Mouse (Mus musculus): Measurements from ENCODE around the gene Cyp2f2. TPM values are rescaled to one million over a fixed set of nuclear protein-coding genes. Genes with fewer than 3 reads are reported as not detected.

Cyp2f2 gene
- total and polyA plus RNA-seq, 3 experiments = 0.60 to 220 (median 0.93) TPM

GRCm38 (mm10) chr7:27166229-27166613, 46.5 kb downstream of the Cyp2f2 start:
- Histone ChIP-seq H3K4me3 (peak overlapping the region; percentile 72), H3K4me1 (ENCODE audit: control insufficient read depth, insufficient read depth, low read length) (peaks cover 28% of the 10 kb centered on the region), H3K27me3 (ENCODE audit: control insufficient read depth, insufficient read depth, low read length) (no peaks in the 10 kb centered on the region), H3K36me3 (ENCODE audit: control insufficient read depth, insufficient read depth, low read length) (peaks cover 4% of the 10 kb centered on the region; the same call in 1 of the 2 replicates), H3K79me2 (replicated peaks; ENCODE audit: control insufficient read depth, insufficient read depth, low read length) (peaks cover 8% of the 10 kb centered on the region), H3K27ac (peak overlapping the region; percentile 95), H3K9ac (ENCODE audit: low read depth, low read length) (peak overlapping the region; percentile 81)
- DNase-seq = peak; percentile 92 to 94
- 0% methylated on average over 23 of the region's 43 CpGs for WGBS
- intact Hi-C loops (cut with DNase I) = loop anchor here (2.0 to 10.0 kb wide), 2 partner anchors 29 to 309 kb away; partner anchors contain the start of genes BC024978 and Sertad3
- TF ChIP-seq POLR2A (IDR thresholded peaks at IDR 0.05; ENCODE audit: insufficient read depth, low read depth, low read length) (peak; percentile 80), CTCF (IDR thresholded peaks at IDR 0.05) (no peak), EP300 (IDR thresholded peaks at IDR 0.05; ENCODE audit: insufficient read depth, low read depth, low read length) (0 out of 2 replicates have a peak, but pooled peaks have one; percentile 65)

GRCm38 (mm10) chr7:27166614-27167474, 47.1 kb downstream of the Cyp2f2 start, which contains the start of gene Egln2:
Egln2 (minus strand) TSS chr7:27166802.
- DNase-seq = peak; percentile 95 to 97
- intact Hi-C loops (cut with DNase I) = loop anchor here (2.0 to 10.0 kb wide), 2 partner anchors 28 to 308 kb away; partner anchors contain the start of genes BC024978 and Sertad3

GRCm38 (mm10) chr7:27167475-27168094, 47.9 kb downstream of the Cyp2f2 start:
- Histone ChIP-seq H3K4me1 (ENCODE audit: control insufficient read depth, insufficient read depth, low read length) (peaks cover 23% of the 10 kb centered on the region), H3K4me3 (peak overlapping the region; percentile 72)

More at GRCm38 (mm10) chr7:27166614-27167474, 47.1 kb downstream of the Cyp2f2 start, which contains the start of gene Egln2:
- WGBS = under 1% methylated on average over 53 of the region's 61 CpGs
- Histone ChIP-seq H3K9ac (ENCODE audit: low read depth, low read length) (peak within 1 kb of the TSS; percentile 81), H3K27me3 (ENCODE audit: control insufficient read depth, insufficient read depth, low read length) (no peaks in the 10 kb centered on the region), H3K79me2 (replicated peaks; ENCODE audit: control insufficient read depth, insufficient read depth, low read length) (peaks cover 8% of the 10 kb centered on the region), H3K4me1 (ENCODE audit: control insufficient read depth, insufficient read depth, low read length) (peaks cover 24% of the 10 kb centered on the region), H3K36me3 (ENCODE audit: control insufficient read depth, insufficient read depth, low read length) (peaks cover 4% of the 10 kb centered on the region; the same call in 1 of the 2 replicates), H3K27ac (peak within 1 kb of the TSS; percentile 95), H3K4me3 (peak within 1 kb of the TSS; percentile 72)
- TF ChIP-seq EP300 (IDR thresholded peaks at IDR 0.05; ENCODE audit: insufficient read depth, low read depth, low read length) (0 out of 2 replicates have a peak, but pooled peaks have one; percentile 59), CTCF (IDR thresholded peaks at IDR 0.05) (no peak), POLR2A (IDR thresholded peaks at IDR 0.05; ENCODE audit: insufficient read depth, low read depth, low read length) (peak; percentile 86)

DNA sequence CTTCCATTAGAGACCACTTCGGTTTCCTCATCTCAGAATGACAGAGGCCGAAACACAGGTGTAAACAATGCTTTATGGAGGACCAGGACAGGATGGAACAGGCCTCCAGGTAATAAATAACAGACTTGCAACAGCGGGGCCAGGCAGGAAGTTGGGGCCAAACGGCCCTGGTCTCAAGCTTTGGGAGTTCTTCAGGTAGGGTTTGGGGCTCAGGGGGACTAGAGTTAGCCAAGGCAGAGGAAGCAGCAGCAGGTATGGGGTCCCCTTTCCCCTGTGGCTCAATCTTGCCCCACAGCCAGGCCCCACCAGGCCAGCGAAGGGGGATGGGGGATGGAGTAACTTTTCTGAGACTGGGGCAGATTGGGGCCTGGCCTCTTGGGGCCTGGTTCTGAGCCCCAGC, 48.7 kb downstream of the Cyp2f2 start:
- WGBS = 94% methylated on average over 5 of the region's 5 CpGs
- no peak for DNase-seq
- Histone ChIP-seq H3K27ac (no peak overlapping the region), H3K27me3 (ENCODE audit: control insufficient read depth, insufficient read depth, low read length) (no peaks in the 10 kb centered on the region), H3K4me1 (ENCODE audit: control insufficient read depth, insufficient read depth, low read length) (peaks cover 15% of the 10 kb centered on the region), H3K79me2 (replicated peaks; ENCODE audit: control insufficient read depth, insufficient read depth, low read length) (peaks cover 8% of the 10 kb centered on the region), H3K36me3 (ENCODE audit: control insufficient read depth, insufficient read depth, low read length) (peaks cover 2% of the 10 kb centered on the region; the same call in 1 of the 2 replicates), H3K4me3 (no peak overlapping the region), H3K9ac (ENCODE audit: low read depth, low read length) (no peak overlapping the region)
- TF ChIP-seq CTCF (IDR thresholded peaks at IDR 0.05) = no peak
- TF ChIP-seq EP300 (IDR thresholded peaks at IDR 0.05; ENCODE audit: insufficient read depth, low read depth, low read length) = no peak
- no peak for TF ChIP-seq POLR2A (IDR thresholded peaks at IDR 0.05; ENCODE audit: insufficient read depth, low read depth, low read length)
- intact Hi-C loops (cut with DNase I) = loop anchor here (10.0 kb wide), 1 partner anchor 306 kb away; the partner anchor contains the start of gene Sertad3

More at GRCm38 (mm10) chr7:27167475-27168094, 47.9 kb downstream of the Cyp2f2 start:
- WGBS = 70% methylated on average over 11 of the region's 11 CpGs
- H3K27me3 ChIP-seq (ENCODE audit: control insufficient read depth, insufficient read depth, low read length) = no peaks in the 10 kb centered on the region
- TF ChIP-seq CTCF (IDR thresholded peaks at IDR 0.05) (no peak), POLR2A (IDR thresholded peaks at IDR 0.05; ENCODE audit: insufficient read depth, low read depth, low read length) (no peak), EP300 (IDR thresholded peaks at IDR 0.05; ENCODE audit: insufficient read depth, low read depth, low read length) (no peak)
- peak overlapping the region; percentile 65 for H3K9ac ChIP-seq (ENCODE audit: low read depth, low read length)
- intact Hi-C loops (cut with DNase I) = loop anchor here (2.0 to 10.0 kb wide), 2 partner anchors 27 to 307 kb away; partner anchors contain the start of genes BC024978 and Sertad3
- DNase-seq = no peak
- peak overlapping the region; percentile 95 for H3K27ac ChIP-seq
- peaks cover 4% of the 10 kb centered on the region; the same call in 1 of the 2 replicates for H3K36me3 ChIP-seq (ENCODE audit: control insufficient read depth, insufficient read depth, low read length)
- H3K79me2 ChIP-seq (replicated peaks; ENCODE audit: control insufficient read depth, insufficient read depth, low read length) = peaks cover 8% of the 10 kb centered on the region

- 82% methylated on average over 3 of the region's 3 CpGs for WGBS
- Histone ChIP-seq H3K27me3 (ENCODE audit: control insufficient read depth, insufficient read depth, low read length) (no peaks in the 10 kb centered on the region), H3K9ac (ENCODE audit: low read depth, low read length) (no peak overlapping the region), H3K4me1 (ENCODE audit: control insufficient read depth, insufficient read depth, low read length) (peaks cover 6% of the 10 kb centered on the region), H3K27ac (no peak overlapping the region), H3K4me3 (no peak overlapping the region), H3K36me3 (ENCODE audit: control insufficient read depth, insufficient read depth, low read length) (no peaks in the 10 kb centered on the region), H3K79me2 (replicated peaks; ENCODE audit: control insufficient read depth, insufficient read depth, low read length) (no peaks in the 10 kb centered on the region)
- intact Hi-C loops (cut with DNase I) = no loop called here
- TF ChIP-seq POLR2A (IDR thresholded peaks at IDR 0.05; ENCODE audit: insufficient read depth, low read depth, low read length) (no peak), EP300 (IDR thresholded peaks at IDR 0.05; ENCODE audit: insufficient read depth, low read depth, low read length) (no peak), CTCF (IDR thresholded peaks at IDR 0.05) (no peak)
- DNase-seq = no peak
Measured at GRCm38 (mm10) chr7:27170981-27171380, 51.3 kb downstream of the Cyp2f2 start.

Data from heart, adult 2 months (tissue).